Mouse (Mus musculus) kidney, postnatal 10 days (tissue): ENCODE results near the gene B4galt1.

Experiments used
- DNase-seq: peaks from one replicate; pipeline ENCODE4 v3.0.0; 2021; ENCODE audit warnings: mixed read lengths

The B4galt1 gene

DNA sequence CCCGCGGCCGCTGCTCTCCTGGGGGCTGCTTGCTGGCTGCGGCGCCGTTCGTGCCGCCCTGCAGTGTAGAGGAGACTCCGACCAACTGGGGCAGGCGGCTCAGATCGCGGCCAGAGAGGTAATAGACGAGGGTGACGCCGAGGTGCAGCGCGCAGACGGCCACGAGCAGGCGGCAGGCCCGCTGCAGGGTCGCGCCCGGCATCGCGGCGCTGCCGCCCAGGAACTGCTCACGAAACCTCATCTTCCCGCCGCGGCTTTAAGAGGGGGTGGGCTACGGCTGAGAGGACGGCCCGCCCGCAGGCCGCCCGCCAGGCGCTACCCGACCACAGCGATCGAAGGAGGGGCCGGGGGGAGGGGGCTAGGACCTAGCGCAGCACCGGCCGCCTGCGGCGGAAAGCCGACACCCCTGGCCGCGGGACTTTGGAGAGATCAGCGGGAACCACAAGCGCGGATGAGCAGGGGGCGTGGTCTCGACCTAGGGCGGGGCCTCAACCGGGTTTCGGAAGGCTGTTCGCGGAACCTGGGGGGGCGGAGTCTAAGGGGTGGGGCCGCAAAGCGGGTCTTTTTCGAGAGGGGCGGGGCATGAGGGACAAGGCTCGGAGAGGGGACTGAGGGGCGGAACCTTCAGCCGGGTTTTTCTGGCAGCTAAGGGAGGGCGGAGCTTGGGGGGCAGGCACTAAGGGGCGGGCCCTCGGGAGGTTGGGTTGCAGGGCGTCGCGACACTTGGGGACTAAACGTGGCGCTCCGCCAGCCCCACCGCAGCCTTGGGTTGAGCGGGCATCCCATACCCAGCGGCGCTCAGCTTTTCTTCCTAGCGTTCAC is at the start of gene B4galt1:
Gene B4galt1 (minus strand): TSS at position 441 of the 822 bp plus-strand sequence.
- peak; percentile 100 for DNase-seq

DNA sequence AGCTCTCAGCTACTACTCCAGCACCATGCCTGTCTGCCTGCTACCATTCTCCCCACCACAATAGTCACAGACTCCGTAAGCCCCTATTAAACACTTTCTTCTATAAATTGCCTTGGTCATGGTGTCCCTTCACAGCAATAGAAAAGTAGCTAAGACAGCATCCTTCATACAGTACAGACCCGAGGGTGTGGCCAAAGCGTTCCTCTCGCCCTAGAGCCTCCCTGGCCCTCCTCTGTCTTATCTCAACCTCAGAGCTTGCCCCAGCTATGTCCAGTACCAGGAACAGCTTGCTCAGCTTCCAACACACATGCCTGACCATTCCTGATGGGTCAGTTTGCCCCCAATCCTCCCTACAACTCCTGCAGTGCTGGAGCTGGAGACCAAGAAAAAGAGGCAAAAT is 46.8 kb upstream of the B4galt1 start:
- DNase-seq: no peak

DNA sequence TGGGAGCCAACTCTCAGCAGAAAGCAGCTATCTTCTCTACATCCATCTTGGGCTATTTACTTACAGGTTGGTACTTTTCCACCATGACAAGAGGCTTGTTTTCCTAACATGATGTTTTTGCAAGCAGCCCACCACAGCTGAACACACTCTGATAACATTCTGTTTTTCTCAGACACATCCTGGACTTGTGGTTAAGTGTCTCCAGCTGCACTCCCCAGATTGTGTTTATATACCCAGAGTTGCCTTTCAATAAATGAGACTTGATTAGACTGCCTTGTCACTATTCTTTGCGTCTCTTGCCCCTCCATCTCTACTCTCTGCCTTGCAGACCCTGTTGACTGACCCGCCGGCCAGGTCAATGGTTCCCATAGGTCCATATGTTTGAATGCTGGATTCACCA is 46.3 kb upstream of the B4galt1 start:
- no peak for DNase-seq

- no peak for DNase-seq
These were observed 45.5 kb upstream of the B4galt1 start for GRCm38 (mm10) chr4:40899264-40899663.

DNA sequence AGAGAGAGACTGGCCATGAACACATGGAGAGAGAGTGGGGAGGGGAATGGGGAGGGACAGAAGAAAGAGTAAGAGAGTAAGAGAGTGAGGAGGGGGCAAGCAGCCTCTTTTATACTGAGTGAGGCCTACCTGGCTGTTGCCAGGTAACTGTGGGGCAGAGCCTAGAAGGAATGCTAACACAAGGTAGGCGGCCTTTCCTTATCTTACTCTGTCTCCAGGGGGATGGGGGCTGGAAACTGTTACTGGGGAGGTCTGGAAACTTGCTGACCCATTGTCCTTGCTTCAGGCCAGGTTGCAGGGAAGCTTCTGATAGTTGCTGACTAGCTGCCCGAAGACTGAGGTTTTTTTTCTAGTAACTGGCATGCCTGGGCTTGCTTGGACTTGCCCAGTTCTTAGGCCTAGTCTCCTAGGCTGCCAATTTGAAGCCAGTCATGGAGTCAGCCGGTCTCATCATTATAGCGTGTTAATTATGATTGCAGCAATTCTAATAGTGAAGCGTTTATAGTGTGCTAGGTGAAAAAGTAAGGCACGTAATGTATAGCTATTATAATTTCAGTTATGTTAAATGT is 44.8 kb upstream of the B4galt1 start:
- DNase-seq: no peak

DNA sequence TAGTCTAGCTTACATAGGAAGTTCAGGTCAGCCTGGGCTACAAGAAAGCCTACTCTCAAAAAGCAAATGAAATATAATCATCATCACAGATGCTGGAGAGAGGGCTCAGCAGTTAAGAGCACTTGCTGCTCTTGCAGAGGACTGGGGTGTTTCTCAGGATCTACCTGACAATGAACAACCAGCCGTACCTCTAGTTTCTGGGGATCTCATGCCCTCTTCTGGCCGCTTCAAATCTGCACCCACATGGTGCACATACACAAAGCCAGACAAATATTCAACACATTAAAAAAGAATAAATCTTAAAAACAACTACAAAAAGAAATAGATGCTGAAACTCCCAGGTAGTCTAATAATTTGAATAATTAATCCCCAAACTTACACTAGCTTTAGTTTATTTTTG is 41.8 kb upstream of the B4galt1 start:
- DNase-seq: no peak

DNA sequence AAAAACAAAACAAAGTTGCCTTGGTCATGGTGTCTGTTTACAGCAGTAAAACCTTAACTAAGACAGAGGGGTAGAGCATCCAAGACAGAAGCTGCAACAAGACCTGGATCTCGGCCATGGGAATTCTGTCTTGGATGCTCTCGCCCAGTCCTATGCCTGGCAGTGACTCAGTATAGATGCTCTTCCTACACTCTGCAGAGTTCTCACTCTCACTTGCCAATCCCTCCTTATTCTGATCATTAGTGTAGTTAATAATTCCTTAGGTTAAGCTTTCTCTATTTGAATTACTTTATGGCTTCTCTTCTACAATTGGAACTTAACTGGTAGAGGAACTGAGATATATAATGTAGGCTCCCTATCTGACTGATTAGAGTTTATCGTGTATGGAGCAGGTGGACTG is 41.3 kb upstream of the B4galt1 start:
- DNase-seq: no peak

DNA sequence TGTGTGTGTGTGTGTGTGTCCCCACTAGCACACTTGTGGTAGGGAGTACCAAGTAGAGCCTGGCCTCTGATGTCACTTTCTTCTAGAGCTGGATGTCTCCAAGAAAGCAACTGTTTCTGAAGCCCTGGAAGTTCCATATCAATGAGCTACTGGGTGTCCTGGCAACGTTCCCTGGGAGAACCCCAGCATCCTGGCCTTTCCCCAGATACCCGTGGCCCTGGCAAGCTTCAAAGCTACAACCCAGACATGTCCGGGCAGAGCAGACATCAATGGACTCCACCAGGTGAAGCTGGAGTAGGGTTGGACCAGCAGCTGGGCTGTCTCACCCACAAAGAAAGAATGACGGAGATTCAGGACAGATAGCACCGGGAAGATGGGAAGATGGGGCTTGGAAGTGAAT is 37.4 kb upstream of the B4galt1 start:
- DNase-seq: no peak

DNA sequence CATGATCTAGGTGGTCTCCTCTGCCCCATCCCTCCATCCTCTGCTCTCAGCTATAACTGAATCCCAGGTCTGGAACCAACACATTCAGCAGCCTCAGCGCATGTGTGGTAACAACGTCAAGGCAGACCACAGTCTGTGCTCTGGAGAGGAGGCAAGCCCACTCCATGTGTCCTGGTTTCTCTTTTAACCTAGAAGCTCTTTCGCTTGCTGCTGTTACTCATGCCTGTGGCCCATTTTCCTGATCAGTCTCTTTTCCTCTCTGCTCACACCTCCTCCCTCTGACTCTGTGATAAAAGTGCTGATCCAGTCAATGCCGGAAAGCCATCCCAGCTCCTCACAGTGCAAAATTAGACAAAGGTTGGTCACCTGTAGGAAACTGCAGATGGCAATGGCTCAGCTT is 36.2 kb upstream of the B4galt1 start:
- DNase-seq: no peak

GRCm38 (mm10) chr4:40889252-40889651 is 35.4 kb upstream of the B4galt1 start:
- DNase-seq: no peak

GRCm38 (mm10) chr4:40888839-40889238 is 35.0 kb upstream of the B4galt1 start:
- DNase-seq: no peak

GRCm38 (mm10) chr4:40885883-40886282 is 32.1 kb upstream of the B4galt1 start:
- no peak for DNase-seq

GRCm38 (mm10) chr4:40885166-40885525 is 31.3 kb upstream of the B4galt1 start:
- no peak for DNase-seq

GRCm38 (mm10) chr4:40884282-40885165 is 30.7 kb upstream of the B4galt1 start:
- no peak for DNase-seq

GRCm38 (mm10) chr4:40883200-40883599 is 29.4 kb upstream of the B4galt1 start:
- DNase-seq: no peak

- no peak for DNase-seq
These were observed 23.7 kb upstream of the B4galt1 start for GRCm38 (mm10) chr4:40877528-40877927.

- DNase-seq: peak; percentile 75
These were observed 23.1 kb upstream of the B4galt1 start for GRCm38 (mm10) chr4:40876814-40877371.

DNA sequence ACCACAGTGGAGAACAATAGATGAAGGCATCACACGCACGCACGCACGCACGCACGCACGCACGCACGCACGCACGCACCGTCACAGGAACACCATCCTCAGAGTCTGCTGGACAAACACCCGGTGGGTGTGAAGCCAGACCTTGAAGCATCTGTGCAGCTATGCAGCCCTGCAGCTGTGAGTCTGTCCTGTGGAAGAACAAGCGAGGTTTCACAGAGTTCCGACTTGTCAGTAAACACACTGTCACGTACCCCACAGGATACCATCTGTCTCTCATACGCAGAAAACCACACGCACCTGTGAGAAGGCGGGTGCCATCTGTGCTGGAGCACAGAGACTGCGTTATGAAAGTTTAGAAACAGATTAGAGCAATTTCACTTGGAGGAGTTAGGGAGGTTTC is 22.0 kb upstream of the B4galt1 start:
- DNase-seq: no peak

- no peak for DNase-seq
These were observed 21.2 kb upstream of the B4galt1 start for GRCm38 (mm10) chr4:40874794-40875552.

DNA sequence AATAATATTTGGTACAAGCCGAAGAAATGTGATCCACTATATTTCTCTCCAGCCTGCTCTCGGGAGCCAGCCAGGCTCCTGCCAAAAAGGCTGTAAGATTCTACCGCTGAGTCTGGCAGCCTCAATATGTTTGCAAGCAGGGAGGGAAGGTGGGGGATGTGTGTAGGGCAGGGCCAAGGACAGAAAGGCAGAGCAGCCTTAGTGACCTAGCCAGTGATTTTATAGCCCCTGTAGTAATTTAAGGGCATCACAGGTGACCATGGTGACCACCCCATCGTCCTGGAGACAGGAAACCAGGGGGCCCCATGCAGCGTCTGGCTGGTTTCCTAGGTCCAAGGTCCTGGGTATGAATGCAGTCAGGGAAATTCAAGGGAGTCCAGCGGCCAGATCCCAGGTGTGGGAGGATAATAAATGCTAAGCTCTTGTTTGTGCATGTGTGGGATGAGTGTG is 20.4 kb upstream of the B4galt1 start:
- DNase-seq: peak; percentile 50

DNA sequence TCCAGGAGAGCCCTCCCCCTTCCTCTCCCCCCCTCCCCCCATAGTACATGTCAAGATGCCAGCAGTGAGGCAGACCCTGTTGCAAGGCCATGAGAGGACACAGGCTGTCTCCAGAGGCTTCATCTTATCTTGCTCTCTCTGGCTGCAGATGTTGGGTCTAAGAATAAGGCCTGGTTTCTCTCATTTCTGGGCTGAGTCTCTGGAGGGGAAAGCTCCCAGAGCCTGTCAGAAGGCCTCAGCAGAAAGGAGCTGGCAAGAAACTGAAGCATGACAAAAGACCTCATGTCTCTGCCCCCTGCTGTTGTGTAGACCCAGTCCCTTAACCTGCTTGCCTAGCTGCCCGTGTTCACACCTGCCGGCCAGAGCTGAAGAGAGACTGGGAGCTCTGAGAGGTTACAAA is 19.5 kb upstream of the B4galt1 start:
- DNase-seq: no peak

GRCm38 (mm10) chr4:40872129-40872528 is 18.3 kb upstream of the B4galt1 start:
- no peak for DNase-seq

DNA sequence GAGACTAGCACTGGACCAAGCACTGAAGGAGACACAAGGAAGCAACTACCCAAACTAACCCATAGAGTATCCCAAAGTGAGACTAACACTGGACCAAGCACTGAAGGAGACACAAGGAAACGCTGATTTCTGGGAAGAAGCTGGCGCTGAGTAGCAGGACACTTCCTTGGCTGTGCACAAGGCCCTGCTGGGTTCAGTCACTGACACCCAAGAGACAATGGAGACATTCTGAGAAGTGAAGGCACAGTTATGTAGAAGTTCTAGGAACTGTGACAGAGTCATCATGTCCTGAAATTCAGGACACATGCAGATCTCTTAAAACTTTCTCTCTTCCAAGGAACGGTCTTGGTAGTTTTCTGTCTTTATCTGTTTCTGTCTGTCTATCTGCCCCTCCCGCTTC is 16.4 kb upstream of the B4galt1 start:
- no peak for DNase-seq
